Mouse (Mus musculus) sigmoid colon, adult 10 weeks (tissue): ENCODE measurements around the gene Olfr646. TPM values are rescaled to one million over a fixed set of nuclear protein-coding genes. Genes with fewer than 3 reads are reported as not detected.

ENCODE experiments used
- polyA plus RNA-seq: library from polyadenylated mRNA; stranded (reverse); fragments of 350-450 nt; fragmentation: Illumina TruSeq; extraction: RNeasy Lipid Tissue Mini Kit (QIAGEN cat#74804); gene quantifications from one replicate; pipeline ENCODE4 v1.2.3, GENCODE M21; 2014; ENCODE audit warnings: low read depth, low replicate concordance

Olfr646 gene
- polyA plus RNA-seq = not detected

DNA sequence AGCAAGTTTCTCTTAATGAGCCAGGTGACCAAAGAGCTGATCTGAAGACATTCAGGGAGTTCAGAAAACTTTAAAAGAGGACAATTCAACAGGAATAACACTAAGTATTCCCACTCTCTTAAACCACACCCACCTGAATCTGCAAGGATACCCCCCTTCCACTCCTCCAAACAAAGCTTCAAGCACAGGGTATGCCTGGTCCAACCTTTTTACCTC, at the start of gene Olfr646:
Olfr646 (plus strand) TSS at position 117 of the 216 bp plus-strand sequence.

DNA sequence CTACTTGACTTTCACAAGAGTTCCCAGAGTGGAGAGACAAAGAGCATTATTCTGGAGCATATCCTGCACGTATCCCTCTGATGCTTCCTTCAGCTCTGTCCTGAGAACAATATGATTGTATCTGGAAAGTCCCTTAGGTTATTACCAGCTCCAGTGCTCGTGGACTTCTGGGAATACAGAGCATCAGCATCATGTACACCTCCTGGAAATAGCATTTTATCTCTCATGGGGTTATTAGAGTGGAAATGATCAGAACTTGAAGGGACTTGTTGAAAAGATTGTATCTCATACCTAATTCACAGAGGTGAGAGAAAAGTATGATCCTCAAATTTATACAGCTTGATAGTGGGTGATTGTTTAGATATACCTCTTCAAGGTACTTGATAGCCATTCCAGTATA, 43.3 kb upstream of the Olfr646 start, which contains the start of gene 4930516K23Rik:
4930516K23Rik (minus strand) TSS at position 101 of the 400 bp plus-strand sequence.

DNA sequence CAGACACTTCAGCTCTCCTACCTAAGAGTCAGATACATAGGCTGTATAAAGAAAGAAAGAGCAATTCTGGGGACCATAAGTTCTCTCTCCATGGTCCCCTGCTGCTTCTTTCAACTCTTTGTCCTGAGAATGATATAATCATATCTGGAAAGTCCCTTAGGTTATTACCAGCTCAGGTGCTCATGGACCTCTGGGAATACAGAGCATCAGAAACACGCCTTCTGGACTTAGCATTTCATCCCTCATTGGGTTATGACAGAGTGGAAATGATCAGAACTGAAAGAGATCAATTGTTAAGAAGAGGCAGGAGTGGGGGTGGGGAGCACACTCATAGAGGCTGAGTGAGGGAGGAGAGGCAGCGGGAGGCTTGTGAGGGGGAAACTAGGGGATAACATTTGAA, 32.9 kb upstream of the Olfr646 start, which contains the start of gene Olfr644:
Olfr644 (minus strand) TSS at position 101 of the 400 bp plus-strand sequence.

DNA sequence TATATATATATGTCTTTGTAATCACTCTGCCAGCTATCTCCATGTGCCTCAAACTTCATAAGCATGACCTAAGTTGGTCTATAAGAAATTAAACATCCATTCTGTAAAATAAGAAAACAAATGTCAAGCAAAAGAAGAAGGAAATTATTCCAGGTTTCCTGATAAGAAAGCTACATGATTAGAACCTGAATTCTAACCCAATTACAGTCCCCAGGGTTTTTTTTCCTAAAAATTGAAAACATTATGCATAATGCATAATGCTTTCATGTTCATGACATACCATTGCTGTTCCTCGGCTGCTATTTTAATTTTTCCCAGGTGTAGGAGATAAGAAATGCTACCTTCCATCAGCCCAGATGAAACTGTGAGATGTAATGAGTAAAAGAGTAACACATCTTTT, 19.3 kb upstream of the Olfr646 start, which contains the start of gene Olfr645:
Olfr645 (minus strand) TSS at position 101 of the 400 bp plus-strand sequence.

DNA sequence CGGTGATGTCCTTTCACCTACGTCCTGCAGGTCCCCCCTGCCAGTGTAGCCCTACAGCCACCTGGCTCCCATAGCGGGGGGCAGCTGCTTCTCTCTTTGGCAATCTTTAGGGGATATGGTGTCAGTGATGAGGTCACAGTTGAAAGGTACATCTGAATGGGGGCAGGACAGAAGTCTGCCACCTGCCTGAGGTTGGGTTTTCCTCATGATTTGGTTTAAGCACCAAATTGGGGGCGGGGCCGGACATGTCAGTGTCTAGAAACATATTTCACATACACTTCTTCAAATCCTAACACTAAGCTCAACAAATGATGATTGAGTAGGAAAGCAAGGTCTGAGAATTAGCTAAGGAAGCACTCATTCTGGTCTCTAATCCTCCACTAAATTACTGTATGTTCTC, 25.1 kb downstream of the Olfr646 start, which contains the start of gene Ubqln5:
Ubqln5 (minus strand) TSS at position 101 of the 400 bp plus-strand sequence.

DNA sequence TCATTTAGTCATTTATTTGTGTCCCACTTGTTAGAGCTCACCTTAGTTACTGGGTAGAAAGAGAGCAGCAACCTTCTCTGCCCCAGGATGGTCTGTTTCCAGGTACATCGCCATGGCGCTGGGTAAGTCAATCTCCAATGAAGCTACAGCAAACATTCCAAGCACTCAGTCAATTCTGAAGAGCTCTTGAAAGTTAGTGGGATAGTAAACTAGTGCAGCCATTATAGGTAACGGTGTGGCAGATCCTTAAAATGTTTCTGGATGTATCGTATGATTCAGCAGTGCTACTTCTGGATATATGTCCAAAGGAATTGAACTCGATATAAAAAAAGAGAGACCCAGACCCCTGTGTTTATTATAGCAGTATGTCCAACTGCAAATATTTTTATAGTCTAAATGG, 32.6 kb downstream of the Olfr646 start, which contains the start of gene Olfr643:
Olfr643 (minus strand) TSS at position 101 of the 400 bp plus-strand sequence.

DNA sequence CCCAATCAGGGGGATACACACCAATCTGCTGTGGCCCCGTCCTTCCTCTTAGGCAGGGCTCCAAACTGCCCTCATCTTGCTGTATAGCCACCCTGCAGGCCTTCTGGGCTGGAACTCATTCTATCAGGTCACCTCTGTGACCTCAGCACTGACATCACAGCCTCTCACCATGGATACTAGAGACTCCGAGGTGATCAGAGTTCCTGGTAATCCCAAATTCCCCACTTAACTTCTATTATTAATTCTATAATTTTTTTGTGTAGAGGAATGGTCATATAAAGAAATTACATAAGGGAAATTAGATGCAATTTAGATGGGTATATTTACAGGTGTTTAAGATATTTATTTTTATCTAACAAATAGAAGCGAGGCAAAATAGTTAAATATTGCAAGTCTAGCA, 38.5 kb downstream of the Olfr646 start, which contains the start of gene Ubqln3:
Ubqln3 (minus strand) TSS at position 101 of the 400 bp plus-strand sequence.

DNA sequence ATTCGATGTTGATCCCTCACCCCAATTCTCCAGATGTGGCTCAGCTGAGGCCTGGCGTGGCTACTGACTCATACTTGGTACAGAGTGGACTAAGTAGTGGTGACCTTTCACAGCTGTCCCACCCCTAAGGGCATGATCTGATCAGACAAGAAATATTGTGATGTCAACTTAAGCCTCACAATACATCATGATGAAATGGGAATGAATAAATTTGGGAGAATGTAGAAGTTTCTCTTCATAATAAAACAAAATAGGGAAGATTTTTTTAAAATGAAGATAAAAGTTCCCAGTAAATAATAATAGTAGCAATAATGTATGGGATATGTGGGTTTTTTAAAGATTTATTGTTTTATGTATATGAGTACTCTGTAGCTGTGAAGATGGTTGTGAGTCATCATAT, 45.8 kb downstream of the Olfr646 start, which contains the start of gene Ubqlnl:
Ubqlnl (minus strand) TSS at position 101 of the 400 bp plus-strand sequence.

Other genes starting within 250 kb of the Olfr646 start
- not detected for gene Olfr66, start 218.6 kb upstream of the Olfr646 start, polyA plus RNA-seq
- not detected for gene Olfr64, start 210.4 kb upstream of the Olfr646 start, polyA plus RNA-seq
- gene Olfr65, start 201.4 kb upstream of the Olfr646 start, polyA plus RNA-seq = not detected
- gene Olfr631, start 176.0 kb upstream of the Olfr646 start, polyA plus RNA-seq = not detected
- not detected for gene Olfr632, start 170.5 kb upstream of the Olfr646 start, polyA plus RNA-seq
- not detected for gene Olfr633, start 160.4 kb upstream of the Olfr646 start, polyA plus RNA-seq
- not detected for gene Olfr635, start 133.7 kb upstream of the Olfr646 start, polyA plus RNA-seq
- not detected for gene Olfr638, start 106.1 kb upstream of the Olfr646 start, polyA plus RNA-seq
- not detected for gene Olfr639, start 87.6 kb upstream of the Olfr646 start, polyA plus RNA-seq
- not detected for gene Olfr640, start 79.3 kb upstream of the Olfr646 start, polyA plus RNA-seq
- not detected for gene Olfr641, start 69.4 kb upstream of the Olfr646 start, polyA plus RNA-seq
- not detected for gene Olfr642, start 52.2 kb upstream of the Olfr646 start, polyA plus RNA-seq
- not detected for gene 4930516K23Rik, start 43.4 kb upstream of the Olfr646 start, polyA plus RNA-seq
- gene Olfr644, start 33.0 kb upstream of the Olfr646 start, polyA plus RNA-seq = not detected
- gene Olfr645, start 19.4 kb upstream of the Olfr646 start, polyA plus RNA-seq = not detected
- not detected for gene Ubqln5, start 25.0 kb downstream of the Olfr646 start, polyA plus RNA-seq
- gene Olfr643, start 32.5 kb downstream of the Olfr646 start, polyA plus RNA-seq = not detected
- gene Ubqln3, start 38.4 kb downstream of the Olfr646 start, polyA plus RNA-seq = not detected
- gene Ubqlnl, start 45.7 kb downstream of the Olfr646 start, polyA plus RNA-seq = not detected
- gene Olfm5, start 60.0 kb downstream of the Olfr646 start, polyA plus RNA-seq = not detected
- gene Olfr648, start 78.5 kb downstream of the Olfr646 start, polyA plus RNA-seq = 0.13 TPM
- gene Olfr649, start 91.1 kb downstream of the Olfr646 start, polyA plus RNA-seq = not detected
- gene Trim6, start 113.9 kb downstream of the Olfr646 start, polyA plus RNA-seq = 30.0 TPM
- gene Trim34a, start 139.6 kb downstream of the Olfr646 start, polyA plus RNA-seq = 40.5 TPM
- 15.0 TPM for gene Trim5, start 183.2 kb downstream of the Olfr646 start, polyA plus RNA-seq
- gene Trim12a, start 210.6 kb downstream of the Olfr646 start, polyA plus RNA-seq = 62.6 TPM
- 2.4 TPM for gene Trim34b, start 224.6 kb downstream of the Olfr646 start, polyA plus RNA-seq
- 70.1 TPM for gene Trim12c, start 248.5 kb downstream of the Olfr646 start, polyA plus RNA-seq